Mouse (Mus musculus) midbrain, embryonic 14.5 days (tissue): ENCODE measurements around the gene Arr3. TPM values are rescaled to one million over a fixed set of nuclear protein-coding genes. Genes with fewer than 3 reads are reported as not detected.
A peak's percentile ranks its signal among the peaks of the same experiment; 100 is the strongest.

Experiments used
- ATAC-seq: fragments of 200-750 bp; cut with Nextera tagmentation; 2 replicates; pipeline ENCODE4 v1.8.0; 2017; ENCODE audit warnings: moderate number of reproducible peaks, moderate library complexity; ENCODE audit not compliant: low FRiP score, low TSS enrichment
- DNase-seq: peaks from one replicate; pipeline ENCODE4 v3.0.0-alpha.2; 2015
- H3K27ac ChIP-seq: fragments of 300-500 bp; sonication (generic); replicated peaks from 2 replicates; pipeline ENCODE4 v1.5.1; 2014; ENCODE audit warnings: mild to moderate bottlenecking, low read depth, low read length, moderate library complexity
- H3K27me3 ChIP-seq: fragments of 300-500 bp; sonication (generic); 2 replicates; pipeline ENCODE4 v1.6.1; 2014; ENCODE audit warnings: low read length, control low read depth, mixed read lengths; ENCODE audit not compliant: control insufficient read depth, insufficient read depth
- H3K36me3 ChIP-seq: fragments of 300-500 bp; sonication (generic); 2 replicates; pipeline ENCODE4 v1.6.1; 2014; ENCODE audit warnings: low read length, control low read depth; ENCODE audit not compliant: control insufficient read depth, insufficient read depth
- H3K4me1 ChIP-seq: fragments of 300-500 bp; sonication (generic); 2 replicates; pipeline ENCODE4 v1.6.1; 2014; ENCODE audit warnings: mild to moderate bottlenecking, antibody characterized with exemption, low read length, control low read depth; ENCODE audit not compliant: control insufficient read depth, insufficient read depth
- H3K4me2 ChIP-seq: fragments of 300-500 bp; sonication (generic); 2 replicates; pipeline ENCODE4 v1.6.1; 2014; ENCODE audit warnings: mild to moderate bottlenecking, low read length, moderate library complexity
- H3K4me3 ChIP-seq: fragments of 300-500 bp; sonication (generic); replicated peaks from 2 replicates; pipeline ENCODE4 v1.5.1; 2014; ENCODE audit warnings: low read depth, low read length
- H3K9ac ChIP-seq: fragments of 300-500 bp; sonication (generic); replicated peaks from 2 replicates; pipeline ENCODE4 v1.6.1; 2014; ENCODE audit warnings: mild to moderate bottlenecking, low read length, moderate library complexity
- H3K9me3 ChIP-seq: fragments of 300-500 bp; sonication (generic); 2 replicates; pipeline ENCODE4 v1.6.1; 2016; ENCODE audit warnings: low read length, control low read depth, mixed read lengths; ENCODE audit not compliant: control insufficient read depth
- WGBS: fragments of 180-500 bp; shearing (Covaris S2); extraction: QIAGEN DNeasy Blood & Tissue Kit; methylation state at CpG from one replicate; pipeline ENCODE4 v1.1.7; 2014; 5-methylcytosine and 5-hydroxymethylcytosine counted together
- polyA plus RNA-seq: library from polyadenylated mRNA; unstranded; fragments of >200 nt; fragmentation: Nextera tagmentation; extraction: Ambion mirVana; gene quantifications from 2 replicates; pipeline ENCODE4 v1.2.1, GENCODE M21; 2014

The Arr3 gene
- not detected in 2 replicates for polyA plus RNA-seq

DNA sequence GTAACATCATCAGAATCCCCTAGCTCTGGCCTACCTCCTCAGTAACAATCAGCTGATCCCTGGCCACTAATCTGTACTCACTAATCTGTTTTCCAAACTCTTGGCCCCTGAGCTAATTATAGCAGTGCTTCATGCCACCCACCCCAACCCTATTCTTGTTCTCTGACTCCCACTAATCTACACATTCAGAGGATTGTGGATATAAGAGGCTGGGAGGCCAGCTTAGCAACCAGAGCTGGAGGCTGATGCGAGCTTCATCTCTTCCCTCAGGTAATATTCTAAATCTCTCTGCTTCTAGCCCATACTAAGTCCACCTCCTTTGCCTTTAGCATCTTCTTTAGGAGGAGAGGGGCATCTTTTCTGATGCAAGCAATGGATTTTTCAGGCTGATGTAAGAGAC lies at the start of gene Arr3:
TSS of gene Arr3 (plus strand) at position 184 of the 400 bp plus-strand sequence.
- no peak for DNase-seq
- H3K4me1 ChIP-seq: no peaks in the 10 kb centered on the region
- H3K4me2 ChIP-seq: no peak within 1 kb of the TSS
- 57% methylated on average over 1 of the region's 1 CpGs for WGBS
- no peak within 1 kb of the TSS for H3K27ac ChIP-seq
- H3K4me3 ChIP-seq: no peak within 1 kb of the TSS
- no peaks in the 10 kb centered on the region for H3K9me3 ChIP-seq
- H3K9ac ChIP-seq: no peak within 1 kb of the TSS
- no peaks in the 10 kb centered on the region for H3K36me3 ChIP-seq
- H3K27me3 ChIP-seq: peaks cover 3% of the 10 kb centered on the region; the same call in 1 of the 2 replicates
- ATAC-seq: no peak

DNA sequence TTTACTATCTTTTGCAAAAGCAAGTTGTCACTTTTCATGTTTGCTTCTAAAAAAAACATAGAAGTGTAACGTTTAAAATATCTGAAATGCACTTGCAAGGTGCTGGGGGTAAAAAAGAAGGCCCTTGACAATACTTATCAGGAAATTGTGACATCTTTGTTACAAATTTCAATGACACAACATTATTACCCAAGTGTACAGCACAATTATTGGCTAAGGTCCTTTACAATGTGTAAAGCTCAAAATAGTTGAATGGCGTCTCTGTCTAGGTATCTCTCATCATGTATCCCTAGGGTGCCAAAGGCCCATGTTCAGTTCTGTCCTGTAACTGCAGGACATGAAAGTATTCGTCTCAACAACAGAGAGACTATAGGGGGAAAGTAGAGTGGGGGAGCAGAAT lies 49.3 kb upstream of the Arr3 start:
- H3K4me1 ChIP-seq: no peaks in the 10 kb centered on the region
- ATAC-seq (no peak), DNase-seq (no peak)
- no peaks in the 10 kb centered on the region for H3K36me3 ChIP-seq
- no peaks in the 10 kb centered on the region for H3K27me3 ChIP-seq
- H3K9ac ChIP-seq: no peak overlapping the region
- H3K9me3 ChIP-seq: no peaks in the 10 kb centered on the region
- H3K4me3 ChIP-seq: no peak overlapping the region
- H3K27ac ChIP-seq: no peak overlapping the region
- 85% methylated on average over 3 of the region's 3 CpGs for WGBS
- H3K4me2 ChIP-seq: no peak overlapping the region

DNA sequence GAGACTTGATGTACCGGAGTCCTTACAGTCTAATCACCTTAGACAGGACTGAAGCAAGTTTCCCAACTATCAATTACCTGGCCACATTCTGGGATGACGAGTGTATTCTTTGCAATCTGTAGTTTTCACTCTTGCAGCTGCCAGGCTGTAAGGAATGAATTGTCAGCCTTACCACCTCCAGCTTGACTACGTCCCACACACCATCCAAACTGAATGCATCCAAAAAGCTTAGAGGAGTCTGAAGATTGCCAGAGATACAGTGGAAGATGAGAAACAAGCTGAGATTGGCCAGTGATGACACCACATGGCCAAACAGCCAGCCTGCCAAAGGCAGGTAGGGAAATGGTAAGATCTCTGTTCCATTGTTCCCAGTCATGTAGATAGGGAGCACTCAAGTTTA lies 39.6 kb upstream of the Arr3 start:
- ATAC-seq (no peak), DNase-seq (no peak)
- no peaks in the 10 kb centered on the region for H3K4me1 ChIP-seq
- no peak overlapping the region for H3K27ac ChIP-seq
- no peaks in the 10 kb centered on the region for H3K27me3 ChIP-seq
- 82% methylated on average over 3 of the region's 3 CpGs for WGBS
- no peak overlapping the region for H3K4me3 ChIP-seq
- no peak overlapping the region for H3K9ac ChIP-seq
- no peaks in the 10 kb centered on the region for H3K9me3 ChIP-seq
- H3K36me3 ChIP-seq: no peaks in the 10 kb centered on the region
- H3K4me2 ChIP-seq: no peak overlapping the region

DNA sequence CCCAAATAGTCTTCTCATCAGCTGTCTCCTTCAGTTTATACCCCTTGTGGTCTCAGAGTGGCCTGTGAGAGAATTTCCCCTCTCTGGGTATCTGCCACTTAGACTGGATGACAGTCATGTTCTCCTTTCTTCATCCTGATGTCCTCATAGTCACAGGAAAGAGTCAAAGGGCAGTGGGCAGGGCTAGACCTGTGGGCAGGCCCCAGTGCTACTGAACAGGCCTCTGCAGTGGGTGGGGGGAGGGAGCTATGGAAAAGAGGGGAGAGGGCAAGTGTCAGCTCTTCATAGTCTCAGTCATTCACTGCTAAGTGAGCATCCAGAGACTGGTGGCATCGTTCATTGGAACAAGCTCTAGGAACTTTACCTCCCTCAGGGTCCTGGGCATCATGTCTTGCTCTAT lies 33.3 kb upstream of the Arr3 start, which contains the start of gene Awat1:
TSS of gene Awat1 (plus strand) at position 301 of the 400 bp plus-strand sequence.
- Histone ChIP-seq H3K4me2 (no peak within 1 kb of the TSS), H3K9ac (no peak within 1 kb of the TSS), H3K4me1 (no peaks in the 10 kb centered on the region), H3K4me3 (no peak within 1 kb of the TSS), H3K27ac (no peak within 1 kb of the TSS), H3K27me3 (no peaks in the 10 kb centered on the region), H3K36me3 (no peaks in the 10 kb centered on the region), H3K9me3 (no peaks in the 10 kb centered on the region)
- no peak for ATAC-seq
- WGBS: 76% methylated on average over 1 of the region's 1 CpGs
- DNase-seq: no peak

DNA sequence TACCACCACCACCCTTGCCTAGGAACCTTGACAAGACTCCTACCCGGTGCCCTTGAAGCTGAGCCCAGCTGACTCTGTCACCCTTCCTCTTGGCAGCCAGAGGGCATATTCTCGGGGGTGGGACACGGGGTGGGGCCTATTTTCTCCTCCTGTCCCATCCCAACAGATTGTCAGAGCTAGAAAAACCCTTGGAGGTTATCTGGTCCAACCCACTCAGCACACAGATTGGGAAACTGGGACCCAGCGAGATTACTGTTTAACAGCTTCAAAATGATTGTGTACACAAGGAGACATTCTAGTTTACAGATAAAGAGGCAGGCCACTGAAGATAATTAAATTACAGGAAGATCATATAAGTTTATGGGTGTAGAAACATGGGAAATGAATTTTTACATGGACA lies 10.5 kb upstream of the Arr3 start, which contains the start of gene P2ry4:
TSS of gene P2ry4 (minus strand) at position 79 of the 400 bp plus-strand sequence.
- ATAC-seq: no peak
- WGBS: 62% methylated on average over 4 of the region's 4 CpGs
- no peaks in the 10 kb centered on the region for H3K9me3 ChIP-seq

DNA sequence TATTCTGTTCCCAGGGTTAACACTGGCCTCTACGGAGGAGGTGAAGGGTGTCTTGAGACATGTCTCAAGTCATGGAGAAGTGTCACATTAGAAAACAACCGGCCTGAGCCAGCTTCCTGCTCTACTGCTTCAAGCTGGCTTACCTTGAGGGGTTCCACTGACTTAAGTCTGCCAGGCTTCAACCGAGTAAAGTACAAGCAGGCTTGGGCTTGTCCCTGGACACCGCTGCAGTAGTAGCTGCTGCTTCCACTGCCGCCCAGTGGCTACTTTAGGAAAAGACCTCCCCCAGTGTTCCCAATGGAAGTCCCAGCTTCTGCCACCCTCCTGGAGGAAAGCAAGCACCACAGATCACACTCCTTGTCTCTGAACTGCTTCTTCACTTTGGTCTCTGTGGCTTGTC lies 7.9 kb upstream of the Arr3 start:
- 25% methylated on average over 5 of the region's 5 CpGs for WGBS
- Histone ChIP-seq H3K36me3 (no peaks in the 10 kb centered on the region), H3K27me3 (no peaks in the 10 kb centered on the region), H3K9me3 (no peaks in the 10 kb centered on the region), H3K4me1 (no peaks in the 10 kb centered on the region), H3K9ac (no peak overlapping the region), H3K4me2 (no peak overlapping the region), H3K27ac (no peak overlapping the region), H3K4me3 (no peak overlapping the region)
- no peak for ATAC-seq
- peak; percentile 65 for DNase-seq

More for the DNA sequence above, 10.5 kb upstream of the Arr3 start, which contains the start of gene P2ry4:
- H3K36me3 ChIP-seq: no peaks in the 10 kb centered on the region
- no peaks in the 10 kb centered on the region for H3K4me1 ChIP-seq
- H3K27me3 ChIP-seq: no peaks in the 10 kb centered on the region
- H3K4me3 ChIP-seq: no peak within 1 kb of the TSS
- no peak within 1 kb of the TSS for H3K4me2 ChIP-seq
- no peak within 1 kb of the TSS for H3K9ac ChIP-seq
- no peak for DNase-seq
- H3K27ac ChIP-seq: no peak within 1 kb of the TSS

DNA sequence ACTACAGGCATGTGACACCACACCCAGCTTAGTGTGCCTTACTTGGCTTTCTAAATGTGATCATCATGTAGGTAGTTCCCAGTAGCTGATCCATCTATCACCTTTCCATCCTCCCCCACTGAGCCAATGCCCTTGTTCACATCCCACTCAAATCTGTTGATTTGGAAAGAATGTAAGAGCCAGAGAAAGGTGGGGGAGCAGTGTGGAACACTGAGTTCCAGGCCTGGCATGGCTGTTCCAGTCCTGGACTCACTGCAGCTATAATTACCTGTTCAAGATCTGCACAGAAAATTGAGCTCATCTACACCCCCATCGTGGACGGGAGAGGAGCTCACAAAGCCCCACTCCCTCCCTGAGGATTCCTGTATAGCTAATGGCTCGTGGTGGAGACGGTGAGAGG lies 5.5 kb upstream of the Arr3 start:
- Histone ChIP-seq H3K4me1 (no peaks in the 10 kb centered on the region), H3K27me3 (no peaks in the 10 kb centered on the region), H3K4me3 (no peak overlapping the region), H3K9me3 (no peaks in the 10 kb centered on the region), H3K9ac (no peak overlapping the region), H3K27ac (no peak overlapping the region), H3K4me2 (no peak overlapping the region), H3K36me3 (no peaks in the 10 kb centered on the region)
- DNase-seq (no peak), ATAC-seq (no peak)
- 78% methylated on average over 4 of the region's 4 CpGs for WGBS

DNA sequence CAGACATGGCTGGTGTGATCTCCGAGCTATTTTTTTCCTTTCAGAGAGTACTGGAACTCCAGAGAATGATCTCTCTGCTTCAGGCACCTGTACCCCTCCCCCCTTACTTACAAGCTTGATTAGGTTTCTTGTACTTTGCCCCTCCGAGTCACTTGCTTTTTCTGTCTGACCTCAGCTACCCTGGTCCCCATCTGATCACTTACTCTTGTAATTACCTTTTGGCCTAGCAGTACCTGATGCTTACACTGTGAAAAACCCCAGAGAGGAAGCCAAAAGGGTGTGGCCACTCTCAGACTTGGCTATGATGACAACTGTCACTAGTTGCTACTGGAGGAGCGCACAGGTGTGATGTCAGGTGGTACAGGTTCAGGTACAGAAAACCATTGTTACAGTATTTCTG lies 13.2 kb downstream of the Arr3 start:
- H3K9me3 ChIP-seq: no peaks in the 10 kb centered on the region
- no peak overlapping the region for H3K4me3 ChIP-seq
- peaks cover 8% of the 10 kb centered on the region for H3K36me3 ChIP-seq
- no peak overlapping the region for H3K9ac ChIP-seq
- no peak overlapping the region for H3K27ac ChIP-seq
- no peaks in the 10 kb centered on the region for H3K27me3 ChIP-seq
- DNase-seq (no peak), ATAC-seq (no peak)
- H3K4me2 ChIP-seq: no peak overlapping the region
- WGBS: 77% methylated on average over 3 of the region's 3 CpGs
- H3K4me1 ChIP-seq: no peaks in the 10 kb centered on the region

DNA sequence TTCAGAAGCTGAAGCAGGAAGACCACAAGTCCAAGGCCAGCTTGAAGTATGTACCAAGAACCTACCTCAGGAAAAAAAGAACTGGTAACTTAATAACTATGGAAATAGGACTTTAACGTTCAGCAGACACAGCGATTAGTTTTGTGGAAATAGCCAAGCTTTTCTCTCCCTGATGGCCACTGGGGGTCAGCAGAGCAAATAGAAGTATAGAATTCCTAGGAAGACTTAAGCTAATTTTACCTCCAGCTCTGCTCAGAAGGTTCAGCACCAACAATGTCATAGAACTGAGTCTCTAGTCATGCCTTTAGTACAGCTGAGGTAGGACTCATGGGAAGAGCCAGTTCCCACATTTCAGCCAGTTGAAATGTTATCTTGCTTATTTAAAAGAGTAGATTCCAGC lies 16.1 kb downstream of the Arr3 start:
- ATAC-seq (no peak), DNase-seq (peak; percentile 37)
- Histone ChIP-seq H3K27ac (no peak overlapping the region), H3K27me3 (no peaks in the 10 kb centered on the region), H3K9ac (no peak overlapping the region), H3K4me3 (no peak overlapping the region), H3K4me1 (no peaks in the 10 kb centered on the region), H3K36me3 (peaks cover 8% of the 10 kb centered on the region), H3K4me2 (no peak overlapping the region), H3K9me3 (no peaks in the 10 kb centered on the region)
- WGBS: 75% methylated on average over 2 of the region's 2 CpGs
